Mouse (Mus musculus) forebrain, embryonic 15.5 days (tissue): Measurements from ENCODE around the gene Sergef. TPM values are rescaled to one million over a fixed set of nuclear protein-coding genes. Genes with fewer than 3 reads are reported as not detected.

Experiments
- ATAC-seq: fragments of 200-750 bp; cut with Nextera tagmentation; replicated peaks from 2 replicates; pipeline ENCODE4 v1.8.0; 2017; ENCODE audit warnings: mild to moderate bottlenecking, moderate TSS enrichment, moderate library complexity
- H3K27ac ChIP-seq: fragments of 300-500 bp; sonication (generic); replicated peaks from 2 replicates; pipeline ENCODE4 v1.5.1; 2015; ENCODE audit warnings: mild to moderate bottlenecking, inconsistent platforms
- H3K27me3 ChIP-seq: fragments of 300-500 bp; sonication (generic); 2 replicates; pipeline ENCODE4 v1.6.1; 2015; ENCODE audit warnings: inconsistent platforms
- H3K36me3 ChIP-seq: fragments of 300-500 bp; sonication (generic); 2 replicates; pipeline ENCODE4 v1.6.1; 2015; ENCODE audit warnings: mild to moderate bottlenecking, inconsistent platforms
- H3K4me1 ChIP-seq: fragments of 300-500 bp; sonication (generic); 2 replicates; pipeline ENCODE4 v1.6.1; 2015; ENCODE audit warnings: inconsistent platforms
- H3K4me2 ChIP-seq: fragments of 300-500 bp; sonication (generic); replicated peaks from 2 replicates; pipeline ENCODE4 v1.6.1; 2015; ENCODE audit warnings: mild to moderate bottlenecking, inconsistent platforms
- H3K4me3 ChIP-seq: fragments of 300-500 bp; sonication (generic); 2 replicates; pipeline ENCODE4 v1.5.1; 2015; ENCODE audit warnings: mild to moderate bottlenecking, inconsistent platforms
- H3K9ac ChIP-seq: fragments of 300-500 bp; sonication (generic); replicated peaks from 2 replicates; pipeline ENCODE4 v1.6.1; 2015; ENCODE audit warnings: mild to moderate bottlenecking, inconsistent platforms
- H3K9me3 ChIP-seq: fragments of 300-500 bp; sonication (generic); 2 replicates; pipeline ENCODE4 v1.6.1; 2016; ENCODE audit warnings: inconsistent platforms
- WGBS: fragments of 180-500 bp; shearing (Covaris S2); methylation state at CpG from one replicate; pipeline ENCODE4 v1.1.7; 2015; ENCODE audit warnings: mixed read lengths; 5-methylcytosine and 5-hydroxymethylcytosine counted together
- polyA plus RNA-seq: library from polyadenylated mRNA; unstranded; fragments of >200 nt; fragmentation: Nextera tagmentation; extraction: Ambion mirVana; gene quantifications from 2 replicates; pipeline ENCODE4 v1.2.1, GENCODE M21; 2015

Gene Sergef
- polyA plus RNA-seq, 1 experiment from 2014 or later, result 29.4 TPM

- no peak overlapping the region for H3K4me3 ChIP-seq
- ATAC-seq, result peak; percentile 29; the same call in 1 of the 2 replicates
- no peak overlapping the region for H3K27ac ChIP-seq
- peaks cover 26% of the 10 kb centered on the region for H3K4me1 ChIP-seq
- H3K9ac ChIP-seq, result no peak overlapping the region
- 39% methylated on average over 6 of the region's 6 CpGs for WGBS
- H3K4me2 ChIP-seq, result no peak overlapping the region
- H3K36me3 ChIP-seq, result no peaks in the 10 kb centered on the region
- no peaks in the 10 kb centered on the region for H3K27me3 ChIP-seq
- H3K9me3 ChIP-seq, result no peaks in the 10 kb centered on the region
Observed at GRCm38 (mm10) chr7:46448922-46449645, 190.5 kb downstream of the Sergef start.

DNA sequence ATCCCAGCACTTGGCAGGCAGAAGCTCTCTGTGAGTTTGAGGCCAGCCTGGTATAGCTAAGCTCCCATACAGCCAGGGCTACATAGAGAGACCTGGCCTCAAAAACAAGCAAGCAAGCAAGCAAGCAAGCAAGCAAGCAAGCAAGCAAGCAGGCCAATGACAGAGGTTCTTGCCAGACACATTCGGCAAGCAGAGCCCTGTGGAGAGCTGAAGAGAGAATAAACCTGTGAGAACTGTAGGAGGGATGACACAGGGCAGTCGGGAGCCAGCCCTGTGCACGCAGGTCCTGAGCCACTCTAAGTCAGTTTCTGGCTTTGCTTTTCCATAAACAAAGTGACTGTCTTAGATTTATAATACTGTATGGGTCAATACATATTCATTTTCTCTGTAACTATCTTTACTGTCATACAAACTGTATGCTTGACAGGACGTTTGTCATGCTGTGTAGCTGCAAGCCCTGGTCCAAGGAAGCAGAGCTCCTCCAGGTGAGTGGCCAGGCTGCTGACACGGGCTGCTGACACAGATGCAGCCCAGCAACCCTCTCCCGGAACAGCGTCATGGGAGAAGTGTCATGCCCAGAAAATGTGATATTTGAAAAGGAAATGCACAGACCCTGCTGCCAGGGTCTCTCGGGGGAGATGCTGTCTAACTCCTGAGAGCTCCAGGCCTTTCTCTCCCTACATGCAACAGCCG, 192.0 kb downstream of the Sergef start:
- no peak overlapping the region for H3K4me3 ChIP-seq
- no peaks in the 10 kb centered on the region for H3K27me3 ChIP-seq
- peak overlapping the region; percentile 42; the same call in 1 of the 2 replicates for H3K27ac ChIP-seq
- H3K9ac ChIP-seq, result no peak overlapping the region
- peaks cover 18% of the 10 kb centered on the region for H3K4me1 ChIP-seq
- ATAC-seq, result no peak
- 61% methylated on average over 9 of the region's 9 CpGs for WGBS
- H3K4me2 ChIP-seq, result no peak overlapping the region
- no peaks in the 10 kb centered on the region for H3K36me3 ChIP-seq
- no peaks in the 10 kb centered on the region for H3K9me3 ChIP-seq

GRCm38 (mm10) chr7:46445896-46446295, 193.7 kb downstream of the Sergef start:
- no peak overlapping the region for H3K9ac ChIP-seq
- no peak overlapping the region for H3K4me2 ChIP-seq
- peaks cover 18% of the 10 kb centered on the region for H3K4me1 ChIP-seq
- no peak overlapping the region for H3K27ac ChIP-seq
- no peaks in the 10 kb centered on the region for H3K27me3 ChIP-seq
- H3K4me3 ChIP-seq, result no peak overlapping the region
- no peak for ATAC-seq
- H3K36me3 ChIP-seq, result no peaks in the 10 kb centered on the region; the same call in 1 of the 2 replicates
- WGBS, result 84% methylated on average over 6 of the region's 6 CpGs
- no peaks in the 10 kb centered on the region for H3K9me3 ChIP-seq

DNA sequence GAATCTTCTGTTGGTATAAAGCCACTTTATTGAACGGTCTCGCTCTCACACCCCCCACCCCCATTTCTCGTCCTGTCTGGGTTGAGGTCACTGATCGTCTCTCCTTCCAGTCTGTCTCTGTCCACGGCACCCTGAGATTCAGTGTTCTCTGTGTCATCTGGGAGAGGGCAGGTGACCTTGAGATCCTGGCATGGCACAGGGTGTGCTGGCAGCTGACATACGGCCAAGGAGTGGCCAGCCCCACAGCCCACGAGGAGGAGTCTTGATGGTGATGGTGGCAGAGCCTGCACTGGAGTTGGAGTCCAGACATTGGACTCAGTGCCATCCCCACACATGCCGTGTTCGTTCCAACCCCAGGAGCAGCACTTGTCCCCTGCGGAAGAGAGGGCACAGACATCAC, 196.4 kb downstream of the Sergef start:
- no peaks in the 10 kb centered on the region for H3K27me3 ChIP-seq
- 90% methylated on average over 10 of the region's 10 CpGs for WGBS
- no peak for ATAC-seq

GRCm38 (mm10) chr7:46438537-46439141, 201.0 kb downstream of the Sergef start:
- no peak overlapping the region for H3K4me2 ChIP-seq
- H3K9me3 ChIP-seq, result no peaks in the 10 kb centered on the region
- H3K4me3 ChIP-seq, result no peak overlapping the region
- H3K27ac ChIP-seq, result no peak overlapping the region
- ATAC-seq, result no peak
- peaks cover 4% of the 10 kb centered on the region for H3K4me1 ChIP-seq
- WGBS, result 75% methylated on average over 9 of the region's 9 CpGs
- no peaks in the 10 kb centered on the region; the same call in 1 of the 2 replicates for H3K36me3 ChIP-seq
- no peak overlapping the region for H3K9ac ChIP-seq
- H3K27me3 ChIP-seq, result no peaks in the 10 kb centered on the region

More for the DNA sequence above, 196.4 kb downstream of the Sergef start:
- Histone ChIP-seq H3K36me3 (no peaks in the 10 kb centered on the region; the same call in 1 of the 2 replicates), H3K4me2 (no peak overlapping the region), H3K9me3 (no peaks in the 10 kb centered on the region), H3K4me1 (peaks cover 6% of the 10 kb centered on the region; the same call in 1 of the 2 replicates), H3K4me3 (no peak overlapping the region), H3K27ac (no peak overlapping the region), H3K9ac (no peak overlapping the region)

DNA sequence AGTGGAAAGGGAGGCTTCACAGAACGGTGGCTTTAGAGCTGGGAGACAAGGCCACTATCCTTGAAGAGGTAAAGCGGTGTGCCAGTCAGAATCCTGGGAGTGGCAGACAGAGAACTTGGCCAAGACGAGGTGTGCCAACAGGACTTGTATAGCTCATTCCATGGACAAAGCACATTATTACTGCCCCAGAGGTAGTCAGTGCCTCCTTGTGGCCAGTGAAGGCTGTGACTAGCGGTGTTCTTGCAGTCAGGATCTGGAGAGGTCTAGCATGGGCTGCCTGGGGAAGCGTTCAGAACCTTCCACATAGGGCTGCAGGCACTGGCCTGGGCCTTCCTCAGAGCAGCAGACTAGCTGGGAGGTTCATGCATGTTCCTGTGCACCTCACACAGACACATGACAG, 203.8 kb downstream of the Sergef start:
- Histone ChIP-seq H3K4me3 (no peak overlapping the region), H3K9me3 (no peaks in the 10 kb centered on the region), H3K4me1 (peaks cover 7% of the 10 kb centered on the region), H3K4me2 (no peak overlapping the region), H3K27ac (no peak overlapping the region), H3K36me3 (no peaks in the 10 kb centered on the region), H3K27me3 (no peaks in the 10 kb centered on the region), H3K9ac (no peak overlapping the region)
- 93% methylated on average over 5 of the region's 5 CpGs for WGBS
- ATAC-seq, result no peak

DNA sequence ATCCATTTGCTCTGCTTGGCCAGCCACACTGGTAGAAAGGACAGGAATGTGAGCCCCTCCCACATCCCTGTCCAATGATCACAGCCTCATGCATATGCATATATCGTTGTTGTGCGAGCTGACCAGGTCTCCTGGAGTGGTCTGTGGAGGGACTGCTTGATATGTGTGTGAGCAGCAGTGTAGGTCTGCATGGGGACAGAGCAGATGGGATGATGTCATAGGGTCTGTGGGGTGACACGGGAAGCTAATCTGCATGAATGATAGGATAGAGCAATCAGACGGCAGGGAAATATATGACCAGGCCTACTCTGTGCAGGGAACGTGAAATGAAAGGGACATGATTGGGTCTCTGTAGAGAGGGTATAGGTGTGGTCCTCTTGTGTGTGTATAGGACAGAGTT, 205.7 kb downstream of the Sergef start:
- no peak overlapping the region for H3K4me3 ChIP-seq
- H3K4me1 ChIP-seq, result peaks cover 7% of the 10 kb centered on the region
- peak; percentile 70 for ATAC-seq
- H3K9ac ChIP-seq, result no peak overlapping the region
- H3K36me3 ChIP-seq, result no peaks in the 10 kb centered on the region; the same call in 1 of the 2 replicates
- H3K4me2 ChIP-seq, result no peak overlapping the region
- H3K27ac ChIP-seq, result no peak overlapping the region
- no peaks in the 10 kb centered on the region for H3K27me3 ChIP-seq
- 33% methylated on average over 5 of the region's 5 CpGs for WGBS
- no peaks in the 10 kb centered on the region for H3K9me3 ChIP-seq

- H3K27me3 ChIP-seq, result no peaks in the 10 kb centered on the region
- H3K4me1 ChIP-seq, result peaks cover 40% of the 10 kb centered on the region
- H3K9ac ChIP-seq, result no peak overlapping the region
- no peak overlapping the region for H3K27ac ChIP-seq
- H3K4me3 ChIP-seq, result no peak overlapping the region
- H3K4me2 ChIP-seq, result no peak overlapping the region
- H3K36me3 ChIP-seq, result peaks cover 8% of the 10 kb centered on the region; the same call in 1 of the 2 replicates
- no peaks in the 10 kb centered on the region for H3K9me3 ChIP-seq
- ATAC-seq, result no peak
- 16% methylated on average over 4 of the region's 4 CpGs for WGBS
Observed at GRCm38 (mm10) chr7:46425012-46425411, 214.6 kb downstream of the Sergef start.

DNA sequence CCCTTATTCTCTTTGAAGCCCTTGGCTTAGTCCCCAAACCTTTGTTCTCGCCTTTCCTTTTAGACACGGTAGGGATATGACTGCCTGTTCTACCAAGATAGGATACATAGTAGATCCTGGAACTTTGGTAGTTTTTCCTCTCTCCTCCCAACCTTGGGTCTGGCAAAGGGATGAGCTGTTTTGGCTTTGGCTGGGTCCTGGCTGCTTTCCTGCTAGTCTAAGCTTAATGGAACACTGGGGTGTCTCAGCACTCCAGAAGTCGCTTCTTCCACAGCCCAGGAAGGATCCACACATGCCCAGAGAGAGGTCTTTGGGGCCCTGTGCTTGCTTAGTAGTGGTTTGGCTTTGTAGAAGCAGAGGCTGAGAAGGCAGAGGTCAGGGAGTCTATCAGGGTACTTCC, 215.7 kb downstream of the Sergef start:
- no peak for ATAC-seq
- Histone ChIP-seq H3K4me2 (no peak overlapping the region), H3K4me1 (peaks cover 40% of the 10 kb centered on the region), H3K4me3 (no peak overlapping the region), H3K27me3 (no peaks in the 10 kb centered on the region), H3K36me3 (peaks cover 8% of the 10 kb centered on the region; the same call in 1 of the 2 replicates), H3K9me3 (no peaks in the 10 kb centered on the region), H3K27ac (no peak overlapping the region), H3K9ac (no peak overlapping the region)
- 62% methylated on average over 3 of the region's 3 CpGs for WGBS

- Histone ChIP-seq H3K27ac (peak overlapping the region; percentile 69), H3K4me1 (peaks cover 45% of the 10 kb centered on the region), H3K9me3 (no peaks in the 10 kb centered on the region), H3K9ac (no peak overlapping the region), H3K4me3 (no peak overlapping the region), H3K36me3 (peaks cover 4% of the 10 kb centered on the region; the same call in 1 of the 2 replicates), H3K27me3 (no peaks in the 10 kb centered on the region), H3K4me2 (peak overlapping the region; percentile 33)
- ATAC-seq, result peak; percentile 65
- 56% methylated on average over 18 of the region's 18 CpGs for WGBS
Observed at GRCm38 (mm10) chr7:46422764-46423412, 216.7 kb downstream of the Sergef start.

DNA sequence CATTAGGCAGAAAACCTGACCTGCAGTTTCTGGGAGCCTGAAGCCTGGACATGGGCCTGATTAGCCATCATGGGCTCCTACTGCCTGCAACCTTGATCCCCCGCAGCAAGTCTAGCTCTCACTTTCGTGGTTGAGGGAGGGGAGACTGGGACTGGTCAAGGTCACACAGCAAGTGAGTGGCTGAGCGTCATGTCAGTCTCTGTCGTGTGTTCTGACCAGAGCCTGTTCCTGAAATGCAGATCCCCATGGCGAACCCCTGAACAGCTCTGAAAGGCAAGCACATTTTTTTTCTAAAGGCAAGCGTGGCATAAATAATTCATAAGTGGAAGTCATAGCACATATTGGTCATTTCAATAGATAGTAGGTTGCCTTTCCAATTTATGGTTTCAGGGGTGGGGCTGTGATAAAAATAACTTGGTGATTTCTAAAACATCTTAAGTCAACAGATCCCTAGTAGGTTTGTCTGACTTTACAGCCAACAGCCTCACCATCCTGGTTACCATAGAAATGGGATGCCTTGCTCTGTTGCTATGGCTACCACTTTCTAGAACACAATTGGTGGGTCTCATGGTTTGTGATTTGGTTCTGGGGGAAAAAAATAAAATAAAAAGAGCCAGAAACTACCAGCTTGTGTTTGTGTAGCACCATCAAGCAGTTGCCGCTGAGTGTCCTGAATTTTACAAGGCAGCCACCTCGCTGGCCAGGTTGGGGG, 217.4 kb downstream of the Sergef start:
- Histone ChIP-seq H3K27me3 (no peaks in the 10 kb centered on the region), H3K9me3 (no peaks in the 10 kb centered on the region), H3K4me3 (no peak overlapping the region), H3K36me3 (no peaks in the 10 kb centered on the region), H3K27ac (peak overlapping the region; percentile 69), H3K9ac (no peak overlapping the region), H3K4me1 (peaks cover 45% of the 10 kb centered on the region), H3K4me2 (peak overlapping the region; percentile 33)
- ATAC-seq, result peak; percentile 80
- 46% methylated on average over 8 of the region's 8 CpGs for WGBS
